Mouse (Mus musculus) G1E (cell line): Measurements from ENCODE around the gene Zfp146. TPM values are rescaled to one million over a fixed set of nuclear protein-coding genes. Genes with fewer than 3 reads are reported as not detected.
"Not testable (repeated sequence)": the region's sequence is repeated elsewhere in the genome, so short reads cannot be mapped to it uniquely, and the experiment has no call there.

Experiments used
- ATAC-seq: 2 replicates; pipeline ENCODE4 v1.8.0; 2016; ENCODE audit warnings: mild to moderate bottlenecking; ENCODE audit not compliant: insufficient number of reproducible peaks, poor library complexity, low FRiP score, severe bottlenecking; ENCODE audit errors: extremely low read depth
- DNase-seq: peaks from one replicate; pipeline ENCODE4 v3.0.0; 2012; ENCODE audit warnings: low spot score
- H3K27me3 ChIP-seq: 2 replicates; pipeline ENCODE4 v1.6.1; 2012; ENCODE audit warnings: mild to moderate bottlenecking, low read length, inconsistent platforms; ENCODE audit not compliant: insufficient read depth
- H3K36me3 ChIP-seq: replicated peaks from 2 replicates; pipeline ENCODE3; 2012; ENCODE audit warnings: mild to moderate bottlenecking, inconsistent platforms
- H3K4me1 ChIP-seq: 2 replicates; pipeline ENCODE4 v1.6.1; 2012; ENCODE audit warnings: low read depth, low read length, inconsistent platforms, mixed read lengths; ENCODE audit not compliant: insufficient read depth
- H3K4me3 ChIP-seq: 2 replicates; pipeline ENCODE4 v1.5.1; 2012; ENCODE audit warnings: low read depth, mild to moderate bottlenecking, inconsistent platforms, low read length, moderate library complexity, mixed read lengths
- H3K9me3 ChIP-seq: replicated peaks from 2 replicates; pipeline ENCODE4 v1.6.1; 2012; ENCODE audit warnings: inconsistent platforms
- CTCF ChIP-seq: IDR thresholded peaks from 2 replicates; pipeline ENCODE4 v1.5.1; 2012; ENCODE audit warnings: low read depth, low read length, inconsistent platforms, mixed read lengths
- GATA1 ChIP-seq: IDR thresholded peaks from 2 replicates; pipeline ENCODE4 v1.6.1; 2012; ENCODE audit warnings: borderline replicate concordance, low read length, inconsistent platforms, mixed read lengths
- GATA2 ChIP-seq: IDR thresholded peaks from 2 replicates; pipeline ENCODE4 v1.6.1; 2012; ENCODE audit warnings: low read depth, low read length, inconsistent platforms, borderline replicate concordance
- POLR2AphosphoS5 ChIP-seq: IDR thresholded peaks from 2 replicates; pipeline ENCODE4 v1.6.1; 2012; ENCODE audit warnings: low read depth, low read length, inconsistent platforms; ENCODE audit not compliant: insufficient replicate concordance
- TAL1 ChIP-seq: conservative IDR thresholded peaks from 2 replicates; pipeline ENCODE4 v1.6.1; 2012; ENCODE audit warnings: low read depth, low read length, inconsistent platforms, mixed read lengths
- polyA plus RNA-seq: library from polyadenylated mRNA; stranded (reverse); fragments of >175 nt; gene quantifications from 2 replicates; pipeline ENCODE4 v1.2.3, GENCODE M21; 2012
- total RNA-seq, 2 experiments: library from RNA; stranded (forward) in 1 of 2; stranded (reverse) in 1 of 2; fragments of 200-1000 nt in 1 of 2; fragments of >200 nt in 1 of 2; fragmentation: Nextera tagmentation in 1 of 2; gene quantifications; 2 replicates each; pipeline ENCODE4 v1.2.3; 2014 to 2017

The Zfp146 gene
- total and polyA plus RNA-seq, 3 experiments = 12.7 to 124 (median 77.9) TPM

DNA sequence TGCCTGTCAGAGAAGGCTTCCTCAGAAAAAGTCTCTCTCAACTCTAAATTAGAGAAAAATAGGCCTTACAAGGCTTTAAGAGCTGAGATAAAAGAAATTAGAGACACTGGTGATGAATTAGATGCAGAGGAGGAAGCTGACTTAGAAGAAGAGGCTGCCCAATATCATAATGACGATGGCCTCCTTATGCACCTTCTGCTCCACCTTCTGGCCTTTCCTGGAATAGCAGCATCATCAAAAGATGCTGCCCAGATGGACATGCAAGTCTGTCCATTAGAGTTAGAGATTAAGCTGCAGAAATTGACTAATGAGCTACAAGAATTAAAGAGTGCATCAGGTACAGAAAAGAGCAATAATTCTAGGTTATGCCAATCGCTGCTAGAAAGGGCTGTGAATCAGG lies 35.8 kb upstream of the Zfp146 start:
- Histone ChIP-seq H3K36me3 (no peaks in the 10 kb centered on the region), H3K4me3 (no peak overlapping the region), H3K9me3 (no peaks in the 10 kb centered on the region), H3K4me1 (peaks cover 9% of the 10 kb centered on the region), H3K27me3 (peaks cover 7% of the 10 kb centered on the region)
- DNase-seq (no peak), ATAC-seq (peak; percentile 34; the same call in 1 of the 2 replicates)
- TF ChIP-seq POLR2AphosphoS5 (no peak), GATA1 (no peak), CTCF (peak; percentile 78), GATA2 (no peak), TAL1 (no peak)

DNA sequence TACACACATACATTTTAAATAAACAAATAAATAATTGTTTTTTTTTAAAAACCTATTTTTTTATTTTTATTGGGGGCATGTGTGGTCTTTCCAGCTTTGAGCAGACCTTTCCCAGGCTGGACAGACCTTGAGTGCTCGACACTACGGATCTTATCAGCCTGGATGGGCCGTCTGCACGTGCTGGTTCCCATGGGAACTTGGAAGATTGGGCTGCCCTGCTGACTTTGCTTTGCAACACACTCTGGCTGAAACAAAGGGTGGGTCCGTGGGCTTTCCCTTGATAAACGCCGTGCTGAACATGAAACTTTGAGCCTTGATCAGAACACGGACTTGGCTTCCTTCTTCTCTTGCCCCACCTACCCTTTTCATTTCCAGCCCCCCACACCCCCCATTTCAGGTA lies 34.8 kb upstream of the Zfp146 start:
- DNase-seq (no peak), ATAC-seq (no peak)

GRCm38 (mm10) chr7:30202895-30203690 lies 33.5 kb upstream of the Zfp146 start:
- H3K36me3 ChIP-seq = no peaks in the 10 kb centered on the region
- TF ChIP-seq GATA1 (no peak), TAL1 (no peak), POLR2AphosphoS5 (no peak), CTCF (no peak), GATA2 (no peak)
- DNase-seq (no peak), ATAC-seq (no peak)
- no peaks in the 10 kb centered on the region for H3K9me3 ChIP-seq
- H3K4me3 ChIP-seq = no peak overlapping the region
- H3K4me1 ChIP-seq = peaks cover 15% of the 10 kb centered on the region
- H3K27me3 ChIP-seq = peaks cover 10% of the 10 kb centered on the region

More for the DNA sequence above, 34.8 kb upstream of the Zfp146 start:
- Histone ChIP-seq H3K27me3 (peaks cover 10% of the 10 kb centered on the region), H3K4me3 (no peak overlapping the region), H3K9me3 (no peaks in the 10 kb centered on the region), H3K4me1 (peaks cover 9% of the 10 kb centered on the region), H3K36me3 (no peaks in the 10 kb centered on the region)
- TF ChIP-seq GATA2 = no peak

DNA sequence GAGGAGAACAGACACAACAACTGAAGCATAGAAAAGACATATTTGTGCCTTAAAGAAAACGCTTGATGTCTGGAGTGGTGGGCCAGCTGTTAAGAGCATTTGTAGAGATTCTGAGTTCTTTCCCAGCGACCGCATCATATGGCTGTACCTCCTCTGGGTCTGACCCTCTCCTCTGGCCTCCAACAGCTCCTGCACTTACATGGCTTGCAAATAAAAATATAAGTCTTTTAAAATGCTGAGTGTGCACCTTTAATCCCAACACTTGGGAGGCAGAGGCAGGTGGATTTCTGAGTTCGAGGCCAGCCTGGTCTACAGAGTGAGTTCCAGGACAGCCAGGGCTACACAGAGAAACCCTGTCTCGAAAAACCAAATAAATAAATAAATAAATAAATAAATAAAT lies 31.1 kb upstream of the Zfp146 start:
- not testable (repeated sequence) for H3K27me3 ChIP-seq, DNase-seq, ATAC-seq, H3K36me3 ChIP-seq, H3K9me3 ChIP-seq, H3K4me3 ChIP-seq
- peaks cover 31% of the 10 kb centered on the region for H3K4me1 ChIP-seq

DNA sequence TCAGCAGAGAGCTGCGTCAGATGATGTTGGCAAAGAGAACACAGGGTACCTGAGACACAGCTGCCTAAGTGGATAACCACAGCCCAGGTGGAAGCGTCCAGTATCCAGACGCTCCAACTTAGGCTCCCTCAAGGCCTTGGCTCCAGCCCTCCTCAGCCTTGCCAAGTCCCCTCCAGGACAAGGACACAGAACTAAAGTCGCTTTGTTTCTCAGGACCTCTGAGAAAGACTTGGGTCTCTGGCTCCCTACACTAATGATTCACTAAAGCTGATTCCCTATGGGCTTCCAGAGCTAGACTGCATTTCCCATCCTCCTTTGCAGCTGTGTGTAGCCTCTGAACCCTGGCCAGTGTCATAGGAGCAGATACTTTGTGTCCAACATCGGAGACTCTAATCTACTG lies 30.6 kb upstream of the Zfp146 start:
- Histone ChIP-seq H3K4me1 (peaks cover 33% of the 10 kb centered on the region), H3K9me3 (no peaks in the 10 kb centered on the region), H3K36me3 (peaks cover 7% of the 10 kb centered on the region), H3K4me3 (no peak overlapping the region), H3K27me3 (peaks cover 3% of the 10 kb centered on the region; the same call in 1 of the 2 replicates)
- no peak for DNase-seq
- ATAC-seq = no peak
- TF ChIP-seq POLR2AphosphoS5 (no peak), GATA2 (no peak), GATA1 (no peak), TAL1 (no peak), CTCF (no peak)

- no peak for DNase-seq
- no peak overlapping the region for H3K4me3 ChIP-seq
- H3K9me3 ChIP-seq = no peaks in the 10 kb centered on the region
- H3K36me3 ChIP-seq = peaks cover 7% of the 10 kb centered on the region
- peaks cover 33% of the 10 kb centered on the region for H3K4me1 ChIP-seq
- no peak for ATAC-seq
- peaks cover 3% of the 10 kb centered on the region; the same call in 1 of the 2 replicates for H3K27me3 ChIP-seq
- TF ChIP-seq POLR2AphosphoS5 = no peak
- no peak for TF ChIP-seq GATA2
- TF ChIP-seq CTCF = no peak
- TF ChIP-seq TAL1 = no peak
- no peak for TF ChIP-seq GATA1
Measured at GRCm38 (mm10) chr7:30199498-30200139, 30.1 kb upstream of the Zfp146 start.
